Mouse (Mus musculus): ENCODE measurements around the gene Atp5j.

Atp5j gene

GRCm38 (mm10) chr16:84835441-84835822 is at the start of gene Atp5j:
Atp5j (minus strand) TSS chr16:84835625.
- DNase-seq = peak; percentile 87 to 91

DNA sequence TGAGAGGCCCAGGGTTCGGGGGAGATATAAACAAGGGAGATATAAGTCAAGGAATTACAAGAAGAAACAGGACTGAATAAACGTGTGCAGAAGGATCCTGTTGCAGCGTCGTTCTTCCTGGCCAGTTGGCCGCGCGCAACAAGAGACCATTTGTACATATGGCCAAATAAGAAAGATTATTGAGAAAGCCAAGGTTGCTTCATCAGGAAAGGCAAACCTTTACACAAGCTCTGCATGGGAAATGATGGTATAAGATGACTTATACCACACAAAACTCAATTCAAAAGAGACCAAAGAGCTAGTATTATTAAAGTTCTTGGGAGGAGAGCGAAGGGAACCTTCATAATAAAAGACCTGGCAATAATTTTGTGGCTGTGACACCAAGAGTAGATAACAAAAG is 49.1 kb upstream of the Atp5j start:
- DNase-seq = no peak

- DNase-seq = no peak
These were observed 46.4 kb upstream of the Atp5j start for GRCm38 (mm10) chr16:84881754-84882321.

DNA sequence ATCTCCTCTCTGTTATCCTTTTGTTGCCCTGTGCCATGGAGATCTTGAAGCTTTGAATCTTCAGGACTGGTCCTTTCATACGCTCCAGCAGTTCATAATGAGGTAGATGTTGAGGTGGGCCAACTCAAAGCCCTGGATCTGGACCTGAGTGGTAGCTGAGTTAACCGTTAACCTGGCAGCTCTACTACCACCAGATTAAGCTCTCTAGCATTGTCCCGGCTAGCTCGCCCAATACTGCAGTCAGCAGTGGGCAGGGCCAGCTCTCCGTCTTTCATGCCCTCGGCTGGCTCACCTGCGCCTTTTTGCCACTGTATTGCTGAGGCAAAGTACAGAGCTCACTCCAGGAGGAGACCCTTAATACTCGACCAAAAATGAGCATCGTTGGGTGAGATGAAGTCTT is 45.7 kb upstream of the Atp5j start:
- DNase-seq = no peak

GRCm38 (mm10) chr16:84879146-84879545 is 43.7 kb upstream of the Atp5j start:
- peak; percentile 45 to 55 for DNase-seq

DNA sequence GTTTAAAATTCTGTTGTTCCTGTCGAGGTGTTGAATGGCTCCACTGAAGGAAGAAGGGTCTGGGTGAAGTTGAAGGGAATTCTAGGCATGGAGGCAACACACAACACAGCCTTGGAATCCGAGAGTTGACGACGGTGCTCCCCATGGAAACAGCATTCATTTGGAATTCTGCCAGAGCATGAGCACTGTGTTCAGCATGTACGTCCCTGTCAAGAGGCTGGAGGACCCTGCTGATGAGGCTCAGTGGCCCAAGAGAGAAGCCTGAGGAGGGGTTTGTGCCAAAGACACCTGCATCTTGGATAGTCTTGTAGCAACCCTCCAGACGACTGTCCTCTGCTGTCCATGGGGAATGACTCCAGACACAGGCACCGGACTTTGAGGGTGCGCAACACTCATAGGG is 40.7 kb upstream of the Atp5j start:
- no peak for DNase-seq

DNA sequence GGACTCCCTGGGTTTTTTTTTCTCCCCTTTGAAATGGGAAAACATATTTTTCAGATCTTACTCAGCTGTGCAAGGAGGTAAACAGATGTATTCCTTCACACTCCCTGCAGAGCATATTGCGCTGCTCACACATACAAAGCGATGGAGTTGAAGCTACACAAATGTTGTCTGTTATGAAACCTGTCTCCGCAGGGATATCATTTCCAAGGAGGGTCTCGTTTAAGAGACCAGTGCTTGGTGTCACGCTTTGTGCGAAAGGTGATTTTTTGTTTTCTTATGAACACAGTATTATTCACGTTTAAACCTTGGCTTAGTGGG is 40.3 kb upstream of the Atp5j start:
- DNase-seq = no peak

GRCm38 (mm10) chr16:84875012-84875717 is 39.7 kb upstream of the Atp5j start:
- DNase-seq = peak in 1 of 2 experiments; percentile 3

GRCm38 (mm10) chr16:84873805-84874204 is 38.4 kb upstream of the Atp5j start:
- no peak for DNase-seq

DNA sequence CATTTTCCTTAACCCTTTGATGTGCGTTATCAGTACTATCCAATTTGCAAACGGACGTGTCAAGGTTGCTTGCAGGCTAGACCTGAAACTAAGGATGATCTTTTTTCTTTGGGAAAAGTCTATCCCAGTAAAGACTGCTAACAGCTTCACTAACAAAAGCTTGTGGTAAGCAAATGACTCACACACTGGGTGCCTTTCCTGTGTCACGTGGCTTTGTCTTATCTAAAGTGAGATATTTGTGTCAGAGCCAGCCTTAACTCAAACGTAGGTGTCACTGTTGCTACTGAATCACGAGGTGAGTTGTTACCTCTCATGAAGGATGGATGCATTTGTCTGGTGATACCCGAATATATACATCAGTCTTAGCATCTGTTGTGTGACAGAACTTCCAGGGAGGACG is 29.2 kb upstream of the Atp5j start:
- no peak for DNase-seq

DNA sequence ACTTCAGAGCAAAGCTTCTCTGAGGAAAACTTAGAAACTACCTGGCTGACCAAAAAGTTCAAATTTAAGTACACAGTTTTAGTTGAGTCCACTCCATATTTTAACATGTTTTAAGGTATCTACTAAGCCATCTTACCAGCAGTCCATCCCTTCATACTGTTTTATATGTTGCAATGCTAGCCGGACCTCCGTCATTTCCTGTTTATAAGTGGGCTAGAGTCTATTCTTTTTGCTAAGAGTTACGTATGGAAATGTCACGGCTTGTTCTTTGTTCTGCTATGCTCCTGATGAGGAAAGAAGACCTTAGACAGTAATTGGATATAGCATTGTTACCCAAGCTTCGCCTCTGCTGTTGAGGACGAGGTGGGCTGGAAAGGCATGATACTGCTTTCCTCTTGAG is 18.1 kb upstream of the Atp5j start:
- DNase-seq = no peak

DNA sequence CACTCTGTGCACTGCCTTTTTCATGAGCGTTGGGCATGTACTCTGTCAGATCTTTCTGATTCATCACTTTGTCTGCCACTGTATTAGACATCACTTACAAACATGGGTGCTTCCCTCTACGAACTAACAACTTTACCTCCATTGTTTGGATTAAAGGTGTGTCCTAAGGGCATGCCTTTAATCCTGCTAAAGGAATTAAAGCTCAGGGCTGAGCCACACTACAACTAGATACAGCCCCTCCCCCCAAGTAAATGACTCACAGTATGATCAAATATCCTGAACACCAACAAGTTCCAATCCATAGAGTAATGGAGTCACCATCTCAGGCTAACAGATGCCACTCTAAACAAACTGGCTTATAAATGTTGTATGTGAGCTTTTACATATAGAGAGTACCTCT is 3.2 kb upstream of the Atp5j start:
- DNase-seq = no peak

- DNase-seq = peak; percentile 52 to 58
These were observed 658 bp upstream of the Atp5j start for GRCm38 (mm10) chr16:84835823-84836743.

- peak; percentile 95 to 96 for DNase-seq
These were observed 532 bp downstream of the Atp5j start, which contains the start of gene Gabpa for GRCm38 (mm10) chr16:84834745-84835440. Gabpa (plus strand) TSS chr16:84834925.

DNA sequence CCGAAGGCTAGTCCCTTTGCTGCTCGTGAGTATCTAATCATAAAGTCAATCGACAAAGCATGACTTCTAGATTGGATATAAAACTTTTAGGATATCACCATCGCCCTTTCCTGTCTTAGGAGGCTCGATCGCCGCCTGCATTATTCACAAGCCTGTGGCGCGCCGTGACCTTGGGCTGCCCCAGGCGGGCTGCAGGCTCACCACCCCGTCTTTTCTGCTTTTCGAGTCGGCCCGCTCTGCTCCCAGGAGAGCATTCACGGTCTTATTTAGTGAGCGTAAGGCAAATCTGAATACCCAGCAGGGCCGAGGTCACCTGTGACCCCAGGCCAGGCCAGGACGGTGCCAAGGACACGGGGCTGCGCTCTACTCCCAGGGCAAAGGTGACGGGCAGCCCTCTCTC is 1.1 kb downstream of the Atp5j start:
- DNase-seq = no peak

DNA sequence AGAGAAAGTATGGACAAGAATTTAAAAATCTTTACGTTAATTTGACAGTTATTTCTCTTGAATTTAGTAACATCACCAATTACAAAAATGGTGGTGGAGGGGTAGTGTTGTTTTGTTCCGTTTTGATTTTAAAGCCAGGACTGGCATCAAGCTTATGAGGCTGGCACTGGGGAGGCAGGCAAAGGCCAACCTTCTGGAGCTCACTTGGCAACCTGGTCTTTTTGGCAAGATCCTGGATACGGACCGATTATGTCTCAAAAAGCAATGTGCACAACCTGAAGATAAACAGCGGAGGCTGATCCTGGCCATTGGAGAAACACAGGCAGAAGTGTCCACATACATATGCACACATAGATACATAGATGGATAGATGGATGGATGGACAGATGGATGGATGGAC is 2.7 kb downstream of the Atp5j start:
- no peak for DNase-seq

DNA sequence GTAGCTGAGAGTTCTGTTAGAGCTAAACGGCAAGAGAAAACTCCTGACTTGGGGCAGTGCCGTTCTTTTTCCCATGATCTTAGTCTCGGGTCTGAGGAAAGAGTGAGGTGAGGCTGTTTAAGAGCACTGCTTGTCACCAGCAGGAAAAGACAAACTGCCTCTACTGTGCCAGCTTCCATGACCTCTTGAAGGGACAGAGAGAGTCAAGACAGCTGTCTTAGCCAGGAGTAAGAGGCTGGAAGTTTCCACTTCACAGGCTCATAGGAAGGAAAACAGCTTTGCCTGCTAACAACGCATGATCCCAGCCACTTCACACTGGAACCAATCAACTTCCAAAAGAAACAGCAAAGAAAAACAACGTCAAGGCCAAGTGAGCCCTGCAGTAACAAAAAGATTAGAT is 3.7 kb downstream of the Atp5j start:
- no peak for DNase-seq

DNA sequence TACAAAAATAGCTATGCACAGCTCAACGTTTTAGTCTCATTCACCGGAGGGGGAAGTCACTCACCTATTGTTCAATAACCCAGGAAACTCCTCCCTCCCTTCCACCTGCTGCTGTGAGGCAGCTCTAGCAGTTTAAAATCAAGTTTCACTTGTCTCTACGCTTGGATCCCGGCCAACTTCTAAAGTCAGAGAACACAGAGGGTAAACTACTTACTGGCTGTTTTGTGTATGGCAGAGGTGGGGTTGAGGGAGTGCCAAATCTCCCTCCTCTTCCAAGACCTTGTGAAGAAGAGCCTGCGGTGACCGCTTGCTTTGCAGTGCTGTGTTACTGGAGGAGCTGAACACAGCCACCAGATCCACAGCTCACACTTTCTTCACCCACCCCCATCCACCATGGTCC is 10.4 kb downstream of the Atp5j start:
- DNase-seq = peak; percentile 64 to 80

- DNase-seq = peak in 1 of 2 experiments; percentile 33
These were observed 18.0 kb downstream of the Atp5j start for GRCm38 (mm10) chr16:84817423-84817822.

DNA sequence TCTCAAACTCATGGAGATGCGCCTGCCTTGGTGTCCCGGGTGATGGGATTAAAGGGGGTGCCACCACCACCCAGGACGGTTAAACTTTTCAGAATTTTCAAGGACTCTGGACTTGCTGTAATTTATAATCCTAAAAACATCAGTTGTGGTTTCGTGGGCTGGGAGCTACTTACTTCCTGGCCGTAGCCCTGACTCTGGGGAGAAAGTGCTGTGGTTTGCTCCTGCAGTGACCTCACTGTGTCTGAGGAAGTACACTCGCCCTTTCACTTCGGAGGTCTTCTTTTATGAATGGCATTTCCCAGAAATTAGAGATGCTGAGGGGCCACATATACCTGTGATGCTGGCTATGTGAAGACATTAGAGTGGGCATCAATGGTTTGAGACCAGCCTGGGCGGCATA is 20.9 kb downstream of the Atp5j start:
- DNase-seq = no peak

- DNase-seq = no peak
These were observed 21.6 kb downstream of the Atp5j start for GRCm38 (mm10) chr16:84813852-84814251.

GRCm38 (mm10) chr16:84810254-84810653 is 25.2 kb downstream of the Atp5j start:
- DNase-seq = no peak

GRCm38 (mm10) chr16:84807874-84808273 is 27.6 kb downstream of the Atp5j start:
- no peak for DNase-seq

All from lung, adult 18-20 months (tissue).